Mouse (Mus musculus): ENCODE data around the gene Arhgef25.
"Not testable (repeated sequence)": the region's sequence is repeated elsewhere in the genome, so short reads cannot be mapped to it uniquely, and the experiment has no call there.

Arhgef25 gene

GRCm38 (mm10) chr10:127164631-127165353 is 25.1 kb downstream of the Arhgef25 start, which contains the start of gene B4galnt1:
Gene B4galnt1 (plus strand): TSS chr10:127165225.
- peak; percentile 76 for DNase-seq

- no peak for DNase-seq
These were observed 25.7 kb downstream of the Arhgef25 start for GRCm38 (mm10) chr10:127164190-127164589.

- DNase-seq: not testable (repeated sequence)
These were observed 27.1 kb downstream of the Arhgef25 start for GRCm38 (mm10) chr10:127162771-127163261.

- no peak for DNase-seq
These were observed 29.2 kb downstream of the Arhgef25 start for GRCm38 (mm10) chr10:127160728-127161127.

- no peak for DNase-seq
These were observed 29.8 kb downstream of the Arhgef25 start for GRCm38 (mm10) chr10:127160081-127160480.

GRCm38 (mm10) chr10:127158471-127158870 is 31.4 kb downstream of the Arhgef25 start:
- DNase-seq: no peak

GRCm38 (mm10) chr10:127156511-127156910 is 33.4 kb downstream of the Arhgef25 start:
- no peak for DNase-seq

GRCm38 (mm10) chr10:127156089-127156488 is 33.8 kb downstream of the Arhgef25 start:
- DNase-seq: no peak

GRCm38 (mm10) chr10:127154652-127155051 is 35.2 kb downstream of the Arhgef25 start:
- no peak for DNase-seq

GRCm38 (mm10) chr10:127154241-127154640 is 35.6 kb downstream of the Arhgef25 start:
- no peak for DNase-seq

- DNase-seq: no peak
These were observed 36.6 kb downstream of the Arhgef25 start for GRCm38 (mm10) chr10:127153323-127153722.

GRCm38 (mm10) chr10:127152556-127152955 is 37.3 kb downstream of the Arhgef25 start:
- DNase-seq: not testable (repeated sequence)

- not testable (repeated sequence) for DNase-seq
These were observed 38.6 kb downstream of the Arhgef25 start for GRCm38 (mm10) chr10:127151233-127151632.

- DNase-seq: no peak
These were observed 39.4 kb downstream of the Arhgef25 start for GRCm38 (mm10) chr10:127150471-127150872.

- DNase-seq: no peak
These were observed 42.7 kb downstream of the Arhgef25 start for GRCm38 (mm10) chr10:127147135-127147534.

- DNase-seq: no peak
These were observed 44.6 kb downstream of the Arhgef25 start for GRCm38 (mm10) chr10:127145303-127145702.

GRCm38 (mm10) chr10:127144536-127144935 is 45.3 kb downstream of the Arhgef25 start:
- DNase-seq: no peak

GRCm38 (mm10) chr10:127143228-127143627 is 46.7 kb downstream of the Arhgef25 start:
- no peak for DNase-seq

GRCm38 (mm10) chr10:127141500-127141899 is 48.4 kb downstream of the Arhgef25 start:
- DNase-seq: no peak

- DNase-seq: no peak
These were observed 48.9 kb downstream of the Arhgef25 start for GRCm38 (mm10) chr10:127140971-127141370.

GRCm38 (mm10) chr10:127138328-127139141 is 51.3 kb downstream of the Arhgef25 start:
- DNase-seq: no peak

- no peak for DNase-seq
These were observed 52.0 kb downstream of the Arhgef25 start for GRCm38 (mm10) chr10:127137896-127138295.

GRCm38 (mm10) chr10:127136510-127136909 is 53.4 kb downstream of the Arhgef25 start:
- DNase-seq: no peak

Measured in lung, postnatal 14 days (tissue).